Mouse (Mus musculus): ENCODE results near the gene Fpr-rs4.

DNA sequence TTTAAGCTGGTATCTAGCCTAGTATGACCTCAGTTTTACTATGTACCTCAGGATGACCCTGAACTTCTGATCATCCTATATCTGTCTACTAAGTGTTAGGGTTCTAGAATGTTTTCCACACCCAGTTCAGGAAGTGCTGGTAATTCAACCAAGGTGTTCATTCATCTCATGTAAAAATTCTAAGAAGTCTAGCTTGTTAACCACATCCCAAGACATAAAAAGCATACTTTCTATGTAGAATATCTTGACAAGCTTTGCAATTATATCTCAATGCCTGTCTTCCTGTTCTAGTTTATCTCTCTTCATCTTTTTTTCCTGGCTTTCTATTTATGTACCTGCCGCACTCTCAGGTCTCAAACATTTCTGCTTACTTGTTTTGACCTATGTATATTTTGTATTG lies 16.8 kb upstream of the Fpr-rs4 start:
- TF ChIP-seq GATA1 (IDR thresholded peaks at IDR 0.05; ENCODE audit: low read length): no peak
- TF ChIP-seq TAL1 (IDR thresholded peaks at IDR 0.05; ENCODE audit: low read length): no peak

Data from erythroblast, embryonic 14.5 days (primary cell).